Mouse (Mus musculus): Measurements from ENCODE around the gene Arl6ip4. TPM values are rescaled to one million over a fixed set of nuclear protein-coding genes. Genes with fewer than 3 reads are reported as not detected.

Arl6ip4 gene
- total and polyA plus RNA-seq, 2 experiments: 19.3 to 23.6 TPM

DNA sequence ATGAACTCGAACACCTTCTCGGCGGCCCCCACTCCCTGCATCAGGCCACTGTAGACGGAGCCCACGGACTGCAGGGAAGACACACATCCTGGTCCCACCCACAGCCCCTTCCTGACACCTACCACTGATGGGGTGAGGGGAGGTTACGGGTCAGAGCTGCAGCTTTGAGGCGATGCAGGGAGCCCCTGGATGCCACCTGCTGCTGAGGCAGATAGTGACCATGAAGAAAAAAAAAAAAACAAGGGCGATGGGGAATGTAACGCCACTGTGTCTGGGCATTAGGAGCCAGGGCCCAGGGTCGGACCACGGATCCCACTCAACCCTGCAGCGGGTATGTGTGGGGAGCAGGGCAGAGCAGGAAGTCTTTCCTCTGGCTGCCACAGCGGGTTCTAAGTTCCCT lies 38.6 kb upstream of the Arl6ip4 start:
- Histone ChIP-seq H3K9ac (ENCODE audit: low read depth, low read length) (no peak overlapping the region), H3K4me3 (ENCODE audit: insufficient read depth, low read depth, low read length) (no peak overlapping the region), H3K27ac (replicated peaks; ENCODE audit: insufficient read depth, low read depth, low read length) (no peak overlapping the region), H3K36me3 (ENCODE audit: control insufficient read depth, insufficient read depth, low read length) (no peaks in the 10 kb centered on the region), H3K27me3 (ENCODE audit: control insufficient read depth, insufficient read depth, low read length) (no peaks in the 10 kb centered on the region), H3K79me2 (ENCODE audit: control insufficient read depth, insufficient read depth, low read length) (no peaks in the 10 kb centered on the region), H3K4me1 (ENCODE audit: control insufficient read depth, insufficient read depth, low read length) (no peaks in the 10 kb centered on the region)
- WGBS: 88% methylated on average over 13 of the region's 13 CpGs
- no peak for TF ChIP-seq CTCF (IDR thresholded peaks at IDR 0.05; ENCODE audit: low read depth, low read length)
- TF ChIP-seq POLR2A (IDR thresholded peaks at IDR 0.05; ENCODE audit: extremely low read depth, insufficient read depth, low read length): no peak
- DNase-seq (ENCODE audit: extremely low read depth, low read depth, low spot score): no peak

DNA sequence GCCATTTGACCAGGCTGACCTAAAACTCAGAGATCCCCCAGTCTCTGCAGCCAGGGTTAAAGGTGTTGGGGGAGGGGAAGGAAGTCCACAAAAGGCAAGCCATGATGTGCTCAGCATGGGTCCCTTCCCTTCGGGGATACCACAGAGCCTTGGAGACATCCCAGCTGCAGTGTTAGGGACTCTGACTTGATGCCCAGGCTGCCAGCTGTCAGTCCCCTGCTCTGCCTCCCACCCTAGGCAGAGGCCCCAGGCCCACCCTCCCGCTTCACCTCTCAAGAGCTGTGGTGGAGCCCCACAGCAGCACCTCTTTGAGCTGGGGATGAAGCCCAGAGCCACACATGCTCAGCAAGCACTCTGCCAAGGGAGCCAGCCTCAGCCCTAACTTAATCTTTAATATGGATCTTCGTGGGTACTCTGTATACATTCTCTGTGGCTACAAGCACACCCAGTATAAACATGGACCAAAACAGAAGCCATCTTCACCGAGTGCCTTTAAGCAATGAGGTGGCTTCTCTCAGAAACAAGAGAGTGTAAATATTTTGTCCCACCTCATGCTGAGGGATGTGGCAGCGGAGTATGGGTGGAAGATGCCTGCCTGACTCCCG lies 37.9 kb upstream of the Arl6ip4 start:
- no peak overlapping the region for H3K27ac ChIP-seq (replicated peaks; ENCODE audit: insufficient read depth, low read depth, low read length)
- no peaks in the 10 kb centered on the region for H3K79me2 ChIP-seq (ENCODE audit: control insufficient read depth, insufficient read depth, low read length)
- H3K4me1 ChIP-seq (ENCODE audit: control insufficient read depth, insufficient read depth, low read length): no peaks in the 10 kb centered on the region
- no peak overlapping the region for H3K4me3 ChIP-seq (ENCODE audit: insufficient read depth, low read depth, low read length)
- no peak overlapping the region for H3K9ac ChIP-seq (ENCODE audit: low read depth, low read length)
- no peaks in the 10 kb centered on the region for H3K27me3 ChIP-seq (ENCODE audit: control insufficient read depth, insufficient read depth, low read length)
- 81% methylated on average over 6 of the region's 6 CpGs for WGBS
- DNase-seq (ENCODE audit: extremely low read depth, low read depth, low spot score): no peak
- TF ChIP-seq POLR2A (IDR thresholded peaks at IDR 0.05; ENCODE audit: extremely low read depth, insufficient read depth, low read length) (no peak), CTCF (IDR thresholded peaks at IDR 0.05; ENCODE audit: low read depth, low read length) (no peak)
- no peaks in the 10 kb centered on the region for H3K36me3 ChIP-seq (ENCODE audit: control insufficient read depth, insufficient read depth, low read length)

DNA sequence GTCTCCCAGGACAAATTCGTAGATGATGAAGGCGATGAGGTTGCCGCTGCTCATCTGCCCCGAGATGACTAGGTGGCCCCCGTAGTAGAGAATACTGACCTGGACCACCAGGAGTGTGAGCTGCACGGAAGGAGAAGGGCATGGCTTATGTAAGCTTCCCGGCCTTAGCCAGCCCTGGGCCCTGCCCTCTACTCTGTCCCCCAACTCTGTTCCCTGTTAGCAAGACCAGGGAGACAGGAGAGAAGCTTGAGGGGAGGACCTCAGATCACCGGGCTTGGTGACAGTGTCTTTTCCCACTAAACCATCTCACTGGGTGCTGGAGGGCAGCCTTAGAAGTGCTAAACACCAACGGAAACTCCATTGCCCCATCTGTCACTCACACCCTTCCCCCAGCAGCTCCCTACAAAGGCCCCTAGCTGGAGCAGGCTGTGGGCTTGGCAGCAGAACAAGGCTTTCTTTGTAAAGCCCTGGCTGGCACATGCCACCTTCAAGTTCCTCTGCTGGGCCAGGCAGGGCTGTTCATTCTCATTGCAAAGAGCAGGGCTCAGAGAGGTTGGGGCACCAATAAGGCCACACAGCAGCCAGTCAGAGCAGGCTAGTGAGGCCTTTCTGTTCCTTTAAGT lies 37.0 kb upstream of the Arl6ip4 start:
- Histone ChIP-seq H3K4me3 (ENCODE audit: insufficient read depth, low read depth, low read length) (no peak overlapping the region), H3K9ac (ENCODE audit: low read depth, low read length) (no peak overlapping the region), H3K36me3 (ENCODE audit: control insufficient read depth, insufficient read depth, low read length) (no peaks in the 10 kb centered on the region), H3K27ac (replicated peaks; ENCODE audit: insufficient read depth, low read depth, low read length) (no peak overlapping the region), H3K79me2 (ENCODE audit: control insufficient read depth, insufficient read depth, low read length) (no peaks in the 10 kb centered on the region), H3K27me3 (ENCODE audit: control insufficient read depth, insufficient read depth, low read length) (no peaks in the 10 kb centered on the region), H3K4me1 (ENCODE audit: control insufficient read depth, insufficient read depth, low read length) (no peaks in the 10 kb centered on the region)
- 87% methylated on average over 9 of the region's 9 CpGs for WGBS
- no peak for DNase-seq (ENCODE audit: extremely low read depth, low read depth, low spot score)
- TF ChIP-seq POLR2A (IDR thresholded peaks at IDR 0.05; ENCODE audit: extremely low read depth, insufficient read depth, low read length) (no peak), CTCF (IDR thresholded peaks at IDR 0.05; ENCODE audit: low read depth, low read length) (no peak)

DNA sequence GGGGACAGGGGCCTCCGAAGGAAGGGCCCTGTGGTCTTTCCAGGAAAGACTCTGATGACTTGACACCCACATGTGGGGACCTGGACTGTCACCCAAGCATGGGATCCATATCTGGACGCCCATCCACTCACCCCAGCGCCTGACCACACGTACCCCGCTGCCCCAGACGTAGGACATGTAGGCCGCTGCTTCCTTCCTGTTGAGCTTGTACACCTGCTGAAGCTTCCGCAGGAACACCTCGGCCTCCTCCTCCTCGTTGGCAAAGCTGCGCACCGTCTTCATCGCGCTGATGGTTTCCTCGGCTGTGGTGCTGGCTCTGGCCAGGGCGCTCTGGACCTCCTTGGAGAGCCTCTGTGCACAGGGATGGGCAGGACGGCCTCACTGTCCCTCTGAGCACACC lies 36.0 kb upstream of the Arl6ip4 start:
- DNase-seq (ENCODE audit: extremely low read depth, low read depth, low spot score): no peak
- Histone ChIP-seq H3K4me1 (ENCODE audit: control insufficient read depth, insufficient read depth, low read length) (no peaks in the 10 kb centered on the region), H3K9ac (ENCODE audit: low read depth, low read length) (no peak overlapping the region), H3K4me3 (ENCODE audit: insufficient read depth, low read depth, low read length) (no peak overlapping the region), H3K79me2 (ENCODE audit: control insufficient read depth, insufficient read depth, low read length) (no peaks in the 10 kb centered on the region), H3K36me3 (ENCODE audit: control insufficient read depth, insufficient read depth, low read length) (no peaks in the 10 kb centered on the region), H3K27ac (replicated peaks; ENCODE audit: insufficient read depth, low read depth, low read length) (no peak overlapping the region), H3K27me3 (ENCODE audit: control insufficient read depth, insufficient read depth, low read length) (no peaks in the 10 kb centered on the region)
- TF ChIP-seq CTCF (IDR thresholded peaks at IDR 0.05; ENCODE audit: low read depth, low read length): no peak
- TF ChIP-seq POLR2A (IDR thresholded peaks at IDR 0.05; ENCODE audit: extremely low read depth, insufficient read depth, low read length): no peak
- WGBS: 84% methylated on average over 17 of the region's 17 CpGs

DNA sequence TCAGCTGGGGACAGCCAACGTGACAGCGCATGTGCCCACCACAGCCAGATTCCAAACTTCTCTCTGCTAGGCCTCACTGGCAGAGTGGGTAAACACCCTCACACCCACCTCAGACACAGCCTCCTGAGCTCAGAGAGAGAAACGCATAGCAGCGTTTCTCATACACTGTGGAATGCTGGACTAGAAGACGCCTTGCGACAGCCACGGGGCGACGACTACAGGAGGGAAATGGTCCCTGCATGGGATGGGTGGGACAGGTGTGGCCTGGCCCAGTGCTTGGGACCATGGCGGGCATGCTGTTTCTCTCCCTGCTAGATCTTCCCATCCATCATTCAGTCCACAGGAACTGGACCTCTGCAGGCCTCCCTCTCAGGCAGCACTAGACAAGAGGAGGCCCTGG lies 33.4 kb upstream of the Arl6ip4 start:
- H3K27ac ChIP-seq (replicated peaks; ENCODE audit: insufficient read depth, low read depth, low read length): no peak overlapping the region

More for the DNA sequence above, 33.4 kb upstream of the Arl6ip4 start:
- WGBS: 92% methylated on average over 10 of the region's 10 CpGs
- no peak for TF ChIP-seq POLR2A (IDR thresholded peaks at IDR 0.05; ENCODE audit: extremely low read depth, insufficient read depth, low read length)
- no peak for TF ChIP-seq CTCF (IDR thresholded peaks at IDR 0.05; ENCODE audit: low read depth, low read length)
- no peaks in the 10 kb centered on the region for H3K36me3 ChIP-seq (ENCODE audit: control insufficient read depth, insufficient read depth, low read length)
- H3K4me1 ChIP-seq (ENCODE audit: control insufficient read depth, insufficient read depth, low read length): no peaks in the 10 kb centered on the region
- no peaks in the 10 kb centered on the region for H3K27me3 ChIP-seq (ENCODE audit: control insufficient read depth, insufficient read depth, low read length)
- H3K79me2 ChIP-seq (ENCODE audit: control insufficient read depth, insufficient read depth, low read length): no peaks in the 10 kb centered on the region
- no peak overlapping the region for H3K4me3 ChIP-seq (ENCODE audit: insufficient read depth, low read depth, low read length)
- no peak overlapping the region for H3K9ac ChIP-seq (ENCODE audit: low read depth, low read length)
- no peak for DNase-seq (ENCODE audit: extremely low read depth, low read depth, low spot score)

All from liver, adult 2 months (tissue).